Mouse (Mus musculus): ENCODE measurements at regions not wholly inside any gene's neighbourhood (a gene's known extent, or its start where the extent isn't known, plus 50 kb on each side); places are given as distances from the start of the nearest gene placed in this dataset.

DNA sequence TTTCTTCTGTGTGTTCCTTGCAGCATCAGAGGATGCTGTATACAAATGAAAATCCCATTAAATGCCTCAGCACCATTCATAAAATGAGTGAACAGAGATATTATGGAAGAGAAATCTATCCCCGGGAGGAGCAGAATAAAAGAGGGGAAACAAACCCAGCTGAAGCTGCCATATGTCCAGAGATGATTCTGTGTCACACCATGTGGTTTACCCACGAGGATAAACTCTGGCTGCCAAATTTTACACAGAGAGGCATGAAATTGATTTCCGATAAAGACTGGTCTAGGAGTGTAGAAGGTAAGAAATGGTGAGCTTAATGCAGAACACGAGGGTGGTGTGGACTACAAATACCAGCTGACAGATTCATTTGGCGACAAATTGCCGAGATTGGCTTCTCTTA is 111.1 kb downstream of the Mbip start:
- H3K9me3 ChIP-seq (replicated peaks): no peaks in the 10 kb centered on the region
- peaks cover 5% of the 10 kb centered on the region; the same call in 1 of the 2 replicates for H3K4me1 ChIP-seq
- no peak overlapping the region for H3K4me3 ChIP-seq (replicated peaks)
- H3K9ac ChIP-seq (replicated peaks): no peak overlapping the region
- 51% methylated on average over 6 of the region's 6 CpGs for WGBS
- no peaks in the 10 kb centered on the region for H3K36me3 ChIP-seq
- no peak overlapping the region for H3K27ac ChIP-seq (replicated peaks)
- 0 out of 2 replicates have a peak, but pooled peaks have one; percentile 35 for ATAC-seq (ENCODE audit: low FRiP score)
- no peak overlapping the region for H3K4me2 ChIP-seq
- H3K27me3 ChIP-seq (replicated peaks): no peaks in the 10 kb centered on the region

DNA sequence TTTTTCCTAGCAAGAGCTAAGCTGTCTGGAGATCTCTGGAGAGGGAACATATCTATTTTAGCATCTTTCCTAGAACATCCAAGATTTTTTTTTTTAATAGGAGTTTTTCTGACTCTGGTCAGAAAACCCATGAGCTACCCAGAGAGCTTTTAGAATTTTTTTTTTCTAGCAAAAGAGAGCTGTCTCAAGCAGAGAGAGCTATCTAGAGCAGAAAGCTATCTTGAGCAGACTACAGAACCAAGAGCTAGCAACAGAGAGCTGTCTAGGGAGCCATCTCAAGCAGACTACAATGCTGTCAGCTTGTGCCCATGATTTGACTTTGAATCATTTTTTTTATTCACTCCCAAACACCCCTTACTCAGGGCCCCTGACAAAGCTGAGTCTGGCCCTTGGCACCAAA is 112.5 kb downstream of the Mbip start:
- no peak for ATAC-seq (ENCODE audit: low FRiP score)
- Histone ChIP-seq H3K36me3 (no peaks in the 10 kb centered on the region), H3K4me1 (peaks cover 5% of the 10 kb centered on the region; the same call in 1 of the 2 replicates), H3K27me3 (replicated peaks) (no peaks in the 10 kb centered on the region), H3K9me3 (replicated peaks) (no peaks in the 10 kb centered on the region), H3K27ac (replicated peaks) (no peak overlapping the region), H3K9ac (replicated peaks) (no peak overlapping the region), H3K4me2 (no peak overlapping the region), H3K4me3 (replicated peaks) (no peak overlapping the region)

DNA sequence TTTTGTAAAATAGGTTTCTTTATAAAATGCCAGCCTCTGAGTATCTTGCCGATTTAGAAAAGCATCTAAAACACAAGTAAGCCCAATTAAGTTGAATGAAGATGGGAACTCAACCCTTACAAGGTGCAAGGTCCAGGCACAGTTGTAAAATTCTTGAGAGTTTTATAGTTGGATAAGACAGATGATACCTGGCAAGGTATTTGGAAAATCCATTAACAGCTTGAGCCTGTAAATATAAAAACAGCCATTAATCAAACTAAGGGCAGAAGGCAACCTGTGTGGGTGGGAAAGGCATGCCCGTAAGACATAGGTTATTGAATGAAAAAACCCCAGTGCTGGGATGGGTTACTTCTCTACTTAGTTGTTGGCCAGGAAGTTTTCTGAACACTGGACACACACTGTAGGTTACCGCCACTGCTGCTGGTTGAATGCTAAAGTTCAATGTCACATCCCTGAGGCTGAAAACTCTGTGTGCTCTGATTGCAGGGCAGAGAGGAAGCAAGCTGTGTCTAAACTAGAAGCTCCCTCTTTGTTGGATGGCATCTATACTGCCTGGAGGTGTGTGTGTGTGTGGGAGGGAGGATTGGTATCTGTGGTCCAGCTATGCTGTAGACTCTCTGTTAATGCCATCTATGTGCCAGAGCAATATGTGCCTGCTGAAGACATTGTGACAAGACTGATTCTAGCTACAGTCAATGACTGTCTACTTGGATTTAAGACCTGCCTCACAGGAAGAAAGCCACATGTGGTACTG is 121.4 kb downstream of the Mbip start:
- Histone ChIP-seq H3K36me3 (no peaks in the 10 kb centered on the region), H3K27me3 (replicated peaks) (no peaks in the 10 kb centered on the region), H3K9ac (replicated peaks) (no peak overlapping the region), H3K4me3 (replicated peaks) (no peak overlapping the region), H3K27ac (replicated peaks) (no peak overlapping the region), H3K9me3 (replicated peaks) (no peaks in the 10 kb centered on the region), H3K4me1 (no peaks in the 10 kb centered on the region), H3K4me2 (no peak overlapping the region)
- ATAC-seq (ENCODE audit: low FRiP score): no peak
- 90% methylated on average over 3 of the region's 3 CpGs for WGBS

DNA sequence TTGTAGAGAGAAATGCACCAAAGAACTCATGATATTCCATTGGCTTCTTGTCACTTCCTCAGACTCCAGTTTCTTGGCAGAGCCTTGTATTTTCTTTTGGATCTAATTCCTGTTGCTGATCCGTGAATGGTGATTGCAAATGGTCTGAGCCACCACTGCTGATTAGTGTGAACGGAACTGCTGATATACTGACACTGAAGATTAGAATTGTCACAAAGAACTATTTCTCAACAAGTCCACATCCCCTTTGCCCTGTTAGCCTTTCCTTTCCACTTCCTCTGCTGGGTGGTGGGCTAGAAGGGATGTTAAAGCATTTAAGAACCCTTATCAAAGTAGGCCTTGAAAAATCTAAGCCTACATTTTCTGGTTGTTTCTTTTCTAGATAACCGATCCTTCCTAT is 152.2 kb downstream of the Mbip start:
- no peak overlapping the region for H3K9ac ChIP-seq (replicated peaks)
- WGBS: 94% methylated on average over 3 of the region's 3 CpGs
- no peak overlapping the region for H3K4me3 ChIP-seq (replicated peaks)
- H3K4me2 ChIP-seq: no peak overlapping the region
- ATAC-seq (ENCODE audit: low FRiP score): no peak
- H3K36me3 ChIP-seq: no peaks in the 10 kb centered on the region
- H3K4me1 ChIP-seq: 0 out of 2 replicates have a peak, but pooled peaks cover 4% of the 10 kb centered on the region
- no peaks in the 10 kb centered on the region for H3K27me3 ChIP-seq (replicated peaks)
- no peaks in the 10 kb centered on the region for H3K9me3 ChIP-seq (replicated peaks)
- H3K27ac ChIP-seq (replicated peaks): no peak overlapping the region

DNA sequence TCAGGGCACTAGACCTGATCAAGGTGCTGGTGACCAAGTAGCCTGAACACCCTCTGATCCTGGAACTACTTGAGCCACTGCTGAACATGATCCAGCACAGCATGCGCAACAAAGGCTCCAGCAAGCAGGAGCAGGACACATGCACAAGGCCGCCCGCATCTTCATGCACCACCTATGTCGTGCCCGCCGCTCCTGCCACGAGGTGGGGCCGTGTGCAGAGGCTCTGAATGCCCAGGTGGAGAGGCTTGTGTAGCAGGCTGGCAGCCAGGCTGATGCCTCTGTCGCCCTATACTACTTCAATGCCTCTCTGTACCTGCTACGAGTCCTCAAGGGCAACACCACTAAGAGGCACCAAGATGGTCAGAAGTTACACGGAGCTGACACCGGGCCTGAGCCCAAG is 156.1 kb downstream of the Mbip start:
- H3K4me2 ChIP-seq: no peak overlapping the region
- H3K27ac ChIP-seq (replicated peaks): no peak overlapping the region
- no peaks in the 10 kb centered on the region for H3K36me3 ChIP-seq
- no peak overlapping the region for H3K4me3 ChIP-seq (replicated peaks)
- ATAC-seq (ENCODE audit: low FRiP score): no peak
- H3K4me1 ChIP-seq: 0 out of 2 replicates have a peak, but pooled peaks cover 4% of the 10 kb centered on the region
- H3K27me3 ChIP-seq (replicated peaks): no peaks in the 10 kb centered on the region
- WGBS: 94% methylated on average over 12 of the region's 12 CpGs
- no peaks in the 10 kb centered on the region for H3K9me3 ChIP-seq (replicated peaks)
- H3K9ac ChIP-seq (replicated peaks): no peak overlapping the region

DNA sequence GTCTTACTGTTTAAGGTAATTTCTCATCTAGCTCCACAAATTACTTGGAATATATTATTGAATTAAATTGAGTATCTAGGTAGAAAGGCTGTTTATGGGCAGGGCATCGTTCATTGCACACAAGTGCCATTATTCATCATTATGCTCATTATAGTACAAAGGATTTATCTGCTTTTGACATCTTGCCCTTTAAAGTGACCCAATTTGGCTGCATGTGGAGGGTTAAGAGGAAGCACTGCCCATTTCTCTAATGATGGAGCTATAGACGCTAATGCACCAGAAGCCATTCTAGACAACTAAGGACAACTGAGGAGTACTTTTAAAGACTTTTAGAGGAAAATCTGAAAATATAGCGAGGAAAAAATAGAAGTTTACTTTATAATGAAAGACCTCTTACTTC is 185.0 kb downstream of the Mbip start:
- no peak overlapping the region for H3K27ac ChIP-seq (replicated peaks)
- H3K4me2 ChIP-seq: no peak overlapping the region
- no peak overlapping the region for H3K4me3 ChIP-seq (replicated peaks)
- no peaks in the 10 kb centered on the region for H3K9me3 ChIP-seq (replicated peaks)
- no peaks in the 10 kb centered on the region for H3K27me3 ChIP-seq (replicated peaks)
- no peak overlapping the region for H3K9ac ChIP-seq (replicated peaks)
- no peaks in the 10 kb centered on the region for H3K36me3 ChIP-seq
- WGBS: 69% methylated on average over 3 of the region's 3 CpGs
- no peak for ATAC-seq (ENCODE audit: low FRiP score)
- H3K4me1 ChIP-seq: no peaks in the 10 kb centered on the region

DNA sequence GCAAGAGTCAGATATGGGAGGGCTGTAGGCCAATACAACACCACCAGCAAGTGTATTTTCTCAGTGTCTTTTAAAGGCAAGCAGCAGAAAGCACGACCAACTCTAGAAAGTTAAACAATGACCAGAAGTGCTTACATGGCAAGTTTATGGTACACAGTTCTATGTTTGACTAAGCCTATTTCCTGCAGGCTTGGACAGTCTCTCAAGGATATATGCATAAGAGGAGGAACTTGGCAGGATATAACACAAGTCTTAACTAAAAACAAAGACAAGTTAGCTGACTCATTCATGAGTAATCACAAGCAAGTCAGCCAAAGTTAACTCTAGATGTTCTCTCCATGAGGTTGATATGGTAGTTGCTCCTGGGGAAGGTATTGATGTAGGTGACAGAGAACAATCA is 201.3 kb downstream of the Mbip start:
- Histone ChIP-seq H3K4me3 (replicated peaks) (no peak overlapping the region), H3K27me3 (replicated peaks) (no peaks in the 10 kb centered on the region), H3K36me3 (no peaks in the 10 kb centered on the region), H3K27ac (replicated peaks) (no peak overlapping the region), H3K4me1 (no peaks in the 10 kb centered on the region), H3K9me3 (replicated peaks) (no peaks in the 10 kb centered on the region), H3K9ac (replicated peaks) (no peak overlapping the region), H3K4me2 (no peak overlapping the region)
- WGBS: 73% methylated on average over 1 of the region's 1 CpGs
- no peak for ATAC-seq (ENCODE audit: low FRiP score)

DNA sequence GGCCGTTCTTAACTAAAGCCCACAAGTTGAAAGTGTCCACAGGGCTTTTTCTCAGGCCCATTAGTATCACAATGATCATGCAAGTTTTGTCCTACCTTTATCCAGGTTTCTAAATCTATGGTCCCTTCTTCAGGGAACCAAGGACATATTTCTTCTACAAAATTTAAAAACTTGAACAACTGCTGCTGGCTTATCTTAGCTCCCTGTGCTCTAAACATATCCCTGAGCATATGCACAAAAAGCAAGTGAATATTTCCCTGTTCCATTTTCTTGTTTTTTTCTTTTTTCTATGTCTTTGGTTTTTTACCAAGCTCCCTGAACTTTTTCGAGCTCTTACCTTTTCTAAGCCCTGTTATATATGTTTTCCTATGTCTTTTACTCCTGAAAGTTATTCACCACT is 201.9 kb downstream of the Mbip start:
- Histone ChIP-seq H3K4me3 (replicated peaks) (no peak overlapping the region), H3K9me3 (replicated peaks) (no peaks in the 10 kb centered on the region), H3K9ac (replicated peaks) (no peak overlapping the region), H3K27me3 (replicated peaks) (no peaks in the 10 kb centered on the region), H3K4me1 (no peaks in the 10 kb centered on the region), H3K4me2 (no peak overlapping the region), H3K27ac (replicated peaks) (no peak overlapping the region), H3K36me3 (no peaks in the 10 kb centered on the region)
- no peak for ATAC-seq (ENCODE audit: low FRiP score)
- WGBS: 80% methylated on average over 2 of the region's 2 CpGs

DNA sequence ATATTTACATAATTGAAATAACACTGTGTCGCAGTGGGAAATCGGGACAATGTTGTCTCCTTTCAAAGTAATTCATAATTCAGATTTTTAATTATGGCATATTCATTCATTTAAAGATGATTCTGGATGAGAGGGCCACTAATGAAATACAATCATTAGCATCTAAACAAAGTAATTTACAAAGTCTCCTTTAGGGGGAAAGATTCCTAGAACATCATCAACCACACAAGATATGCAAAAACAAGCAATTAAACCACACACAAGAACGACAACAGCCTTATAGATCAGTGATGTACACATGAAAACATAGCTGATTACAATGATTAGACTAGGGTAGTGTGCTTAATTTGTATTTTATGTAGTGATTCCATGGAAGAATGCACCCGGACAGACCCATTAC is 231.2 kb downstream of the Mbip start:
- no peak overlapping the region for H3K9ac ChIP-seq (replicated peaks)
- H3K4me3 ChIP-seq (replicated peaks): no peak overlapping the region
- WGBS: 64% methylated on average over 4 of the region's 4 CpGs
- 0 out of 2 replicates have a peak, but pooled peaks cover 3% of the 10 kb centered on the region for H3K4me1 ChIP-seq
- H3K36me3 ChIP-seq: no peaks in the 10 kb centered on the region
- H3K27me3 ChIP-seq (replicated peaks): no peaks in the 10 kb centered on the region
- no peaks in the 10 kb centered on the region for H3K9me3 ChIP-seq (replicated peaks)
- H3K4me2 ChIP-seq: no peak overlapping the region
- ATAC-seq (ENCODE audit: low FRiP score): no peak
- H3K27ac ChIP-seq (replicated peaks): no peak overlapping the region

DNA sequence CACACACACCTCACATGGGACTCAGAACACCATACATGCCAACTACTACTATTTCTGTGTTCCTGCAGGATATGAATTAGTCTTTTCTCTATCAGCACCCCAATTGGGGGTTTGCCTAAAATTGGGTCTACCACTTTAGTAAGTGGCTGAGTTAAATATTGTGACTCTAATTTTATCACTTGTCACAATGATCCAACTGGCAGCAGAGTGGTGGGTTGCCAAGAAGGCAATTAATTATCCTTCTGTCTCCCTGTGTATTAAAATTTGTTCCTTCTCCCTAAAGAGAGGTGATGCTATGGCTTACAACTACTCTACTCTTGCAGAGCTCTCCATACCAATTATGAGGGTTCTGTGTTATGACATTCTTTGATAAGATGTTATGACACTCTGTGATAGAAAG is 245.3 kb downstream of the Brms1l start:
- Histone ChIP-seq H3K4me3 (replicated peaks) (no peak overlapping the region), H3K27ac (replicated peaks) (no peak overlapping the region), H3K9me3 (replicated peaks) (no peaks in the 10 kb centered on the region), H3K9ac (replicated peaks) (no peak overlapping the region), H3K4me2 (no peak overlapping the region), H3K4me1 (no peaks in the 10 kb centered on the region), H3K27me3 (replicated peaks) (no peaks in the 10 kb centered on the region), H3K36me3 (no peaks in the 10 kb centered on the region)
- no peak for ATAC-seq (ENCODE audit: low FRiP score)

DNA sequence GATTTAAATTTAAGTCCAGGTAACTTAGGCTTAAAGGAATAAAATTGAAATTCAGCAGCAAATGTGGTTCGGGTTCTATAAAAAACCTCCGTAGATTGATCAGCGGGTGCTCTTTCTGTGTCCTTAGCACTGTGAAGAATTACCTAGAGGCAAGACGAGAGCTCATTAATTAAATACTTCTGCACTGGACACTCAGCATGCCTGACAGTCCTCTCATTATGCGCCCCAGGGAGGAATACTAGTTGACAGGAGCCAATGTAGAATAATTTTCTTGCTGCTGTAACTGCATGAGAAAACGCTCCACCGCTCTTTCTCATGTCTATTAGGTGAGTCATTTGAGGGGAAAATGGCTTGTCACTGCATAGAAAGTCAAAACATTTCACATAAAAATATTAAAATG is 228.1 kb downstream of the Brms1l start:
- no peak overlapping the region for H3K9ac ChIP-seq (replicated peaks)
- no peaks in the 10 kb centered on the region for H3K9me3 ChIP-seq (replicated peaks)
- WGBS: 55% methylated on average over 7 of the region's 7 CpGs
- no peak overlapping the region for H3K4me2 ChIP-seq
- no peaks in the 10 kb centered on the region for H3K27me3 ChIP-seq (replicated peaks)
- H3K4me3 ChIP-seq (replicated peaks): no peak overlapping the region
- ATAC-seq (ENCODE audit: low FRiP score): no peak
- no peaks in the 10 kb centered on the region for H3K36me3 ChIP-seq
- H3K27ac ChIP-seq (replicated peaks): no peak overlapping the region
- H3K4me1 ChIP-seq: peaks cover 3% of the 10 kb centered on the region; the same call in 1 of the 2 replicates

DNA sequence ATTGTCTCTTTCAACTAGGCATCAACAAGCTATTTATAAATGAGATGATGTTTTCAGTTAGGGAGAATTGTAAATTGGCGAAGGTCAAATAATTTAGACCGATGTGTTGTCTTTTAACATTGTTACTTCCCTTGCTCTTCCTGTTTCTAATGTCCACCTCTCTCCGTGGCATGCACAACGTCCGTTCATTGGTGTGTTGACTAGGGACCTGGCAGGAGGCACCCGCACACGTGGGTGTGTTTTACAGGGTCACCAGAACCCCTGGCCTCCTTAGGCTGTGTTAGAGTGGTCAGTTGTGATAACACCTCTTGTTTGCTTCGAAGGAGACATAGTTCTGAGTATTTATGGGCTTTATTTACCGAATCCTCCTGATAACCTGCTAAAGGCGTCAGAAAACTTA is 222.8 kb downstream of the Brms1l start:
- no peak overlapping the region for H3K27ac ChIP-seq (replicated peaks)
- no peak overlapping the region for H3K4me2 ChIP-seq
- no peak overlapping the region for H3K9ac ChIP-seq (replicated peaks)
- no peaks in the 10 kb centered on the region for H3K9me3 ChIP-seq (replicated peaks)
- H3K4me3 ChIP-seq (replicated peaks): no peak overlapping the region
- ATAC-seq (ENCODE audit: low FRiP score): no peak
- 80% methylated on average over 10 of the region's 10 CpGs for WGBS
- no peaks in the 10 kb centered on the region for H3K27me3 ChIP-seq (replicated peaks)
- H3K4me1 ChIP-seq: no peaks in the 10 kb centered on the region
- no peaks in the 10 kb centered on the region for H3K36me3 ChIP-seq
